Mouse (Mus musculus) cortical plate, adult 2 months (tissue): Measurements from ENCODE around the gene Pla2g7.

Source experiments
- CTCF ChIP-seq: fragments of 200-500 bp; IDR thresholded peaks from 2 replicates; pipeline ENCODE4 v1.5.1; 2011; ENCODE audit warnings: mild to moderate bottlenecking, control low read depth, low read length; ENCODE audit not compliant: insufficient read depth; ENCODE audit errors: extremely low read depth
- POLR2A ChIP-seq: fragments of 200-500 bp; IDR thresholded peaks from 2 replicates; pipeline ENCODE4 v1.6.1; 2011; ENCODE audit warnings: mild to moderate bottlenecking, low read length, control low read depth; ENCODE audit not compliant: insufficient read depth; ENCODE audit errors: extremely low read depth

DNA sequence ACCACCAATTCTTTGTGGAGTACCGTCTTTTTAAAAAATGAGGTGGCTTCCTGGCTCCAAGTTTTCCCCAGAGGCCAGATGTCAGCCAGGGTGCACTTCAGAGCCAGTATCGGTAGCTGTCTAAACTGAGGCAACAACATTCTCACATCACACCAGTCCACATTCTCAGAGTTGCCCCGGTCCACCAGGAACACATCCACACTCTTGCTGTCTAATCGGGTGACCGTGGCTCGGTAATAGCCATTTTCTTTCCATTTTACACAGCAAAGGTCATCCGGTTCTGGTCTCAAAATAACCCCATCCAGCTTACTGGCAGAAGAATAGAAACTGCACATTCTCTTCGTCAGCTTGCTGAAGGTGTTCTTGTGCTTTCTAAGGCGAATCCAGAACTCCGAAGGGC, 60.3 kb downstream of the Pla2g7 start:
- TF ChIP-seq CTCF (no peak), POLR2A (no peak)
